Mouse (Mus musculus): ENCODE measurements around the gene Tjp2.
"Not testable (repeated sequence)": the region's sequence is repeated elsewhere in the genome, so short reads cannot be mapped to it uniquely, and the experiment has no call there.

DNA sequence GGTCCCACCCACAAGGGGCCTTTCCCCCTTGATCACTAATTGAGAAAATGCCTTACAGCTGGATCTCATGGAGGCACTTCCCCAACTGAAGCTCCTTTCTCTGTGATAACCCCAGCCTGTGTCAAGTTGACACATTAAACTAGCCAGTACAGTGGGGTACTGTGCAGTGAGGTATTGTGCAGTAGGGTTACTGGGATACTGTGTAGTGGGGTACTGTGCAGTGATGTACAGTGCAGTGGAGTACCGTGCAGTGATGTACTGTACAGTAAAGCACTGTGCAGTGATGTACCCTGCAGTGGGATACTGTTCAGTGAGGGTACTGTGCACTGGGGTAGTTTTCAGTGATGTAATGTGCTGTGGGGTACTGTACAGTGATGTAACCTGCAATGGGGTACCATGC is 7.5 kb upstream of the Tjp2 start:
- not testable (repeated sequence) for TF ChIP-seq TAL1, GATA1 (IDR thresholded peaks at IDR 0.05; ENCODE audit: low read length)
